Mouse (Mus musculus): ENCODE measurements around the gene Lrp8. TPM values are rescaled to one million over a fixed set of nuclear protein-coding genes. Genes with fewer than 3 reads are reported as not detected.

The Lrp8 gene
- total RNA-seq, 2 experiments from 2014 or later, result 0.75 to 1.6 TPM

GRCm38 (mm10) chr4:107836758-107837157 is 34.7 kb downstream of the Lrp8 start:
- intact Hi-C loops (cut with DNase I), result no loop called here
- no peak for DNase-seq (ENCODE audit: low spot score)

GRCm38 (mm10) chr4:107837910-107838309 is 35.8 kb downstream of the Lrp8 start:
- no peak for DNase-seq (ENCODE audit: low spot score)
- intact Hi-C loops (cut with DNase I), result no loop called here

GRCm38 (mm10) chr4:107843687-107844086 is 41.6 kb downstream of the Lrp8 start:
- no peak for DNase-seq (ENCODE audit: low spot score)
- intact Hi-C loops (cut with DNase I), result loop anchor here (10.0 kb wide), 1 partner anchor 419 kb away; no protein-coding TSS in a partner anchor

- DNase-seq (ENCODE audit: low spot score), result no peak
- intact Hi-C loops (cut with DNase I), result loop anchor here (1.0 to 10.0 kb wide), 2 partner anchors 107 to 420 kb away; no protein-coding TSS in a partner anchor
Measured at GRCm38 (mm10) chr4:107844971-107845370, 42.9 kb downstream of the Lrp8 start.

- intact Hi-C loops (cut with DNase I), result loop anchor here (10.0 kb wide), 1 partner anchor 422 kb away; no protein-coding TSS in a partner anchor
- no peak for DNase-seq (ENCODE audit: low spot score)
Measured at GRCm38 (mm10) chr4:107846795-107847194, 44.7 kb downstream of the Lrp8 start.

- no peak for DNase-seq (ENCODE audit: low spot score)
- intact Hi-C loops (cut with DNase I), result loop anchor here (10.0 kb wide), 1 partner anchor 424 kb away; no protein-coding TSS in a partner anchor
Measured at GRCm38 (mm10) chr4:107848546-107848945, 46.5 kb downstream of the Lrp8 start.

GRCm38 (mm10) chr4:107849621-107850020 is 47.6 kb downstream of the Lrp8 start:
- intact Hi-C loops (cut with DNase I), result loop anchor here (10.0 kb wide), 1 partner anchor 425 kb away; no protein-coding TSS in a partner anchor
- no peak for DNase-seq (ENCODE audit: low spot score)

- intact Hi-C loops (cut with DNase I), result no loop called here
- no peak for DNase-seq (ENCODE audit: low spot score)
Measured at GRCm38 (mm10) chr4:107850091-107850490, 48.0 kb downstream of the Lrp8 start.

- no peak for DNase-seq (ENCODE audit: low spot score)
- intact Hi-C loops (cut with DNase I), result no loop called here
Measured at GRCm38 (mm10) chr4:107853333-107853732, 51.3 kb downstream of the Lrp8 start.

GRCm38 (mm10) chr4:107853836-107854235 is 51.8 kb downstream of the Lrp8 start:
- no peak for DNase-seq (ENCODE audit: low spot score)
- intact Hi-C loops (cut with DNase I), result no loop called here

GRCm38 (mm10) chr4:107856958-107857686 is 55.1 kb downstream of the Lrp8 start:
- no peak for DNase-seq (ENCODE audit: low spot score)
- intact Hi-C loops (cut with DNase I), result no loop called here

- intact Hi-C loops (cut with DNase I), result no loop called here
- no peak for DNase-seq (ENCODE audit: low spot score)
Measured at GRCm38 (mm10) chr4:107858995-107859394, 56.9 kb downstream of the Lrp8 start.

- DNase-seq (ENCODE audit: low spot score), result no peak
- intact Hi-C loops (cut with DNase I), result no loop called here
Measured at GRCm38 (mm10) chr4:107864866-107865265, 62.8 kb downstream of the Lrp8 start.

GRCm38 (mm10) chr4:107879254-107880050 is 77.4 kb downstream of the Lrp8 start, which contains the start of gene Magoh:
TSS of gene Magoh (plus strand) at chr4:107879755.
- peak; percentile 89 for DNase-seq (ENCODE audit: low spot score)
- intact Hi-C loops (cut with DNase I), result no loop called here

- DNase-seq (ENCODE audit: low spot score), result no peak
- intact Hi-C loops (cut with DNase I), result no loop called here
Measured at GRCm38 (mm10) chr4:107881631-107882030, 79.6 kb downstream of the Lrp8 start.

- intact Hi-C loops (cut with DNase I), result no loop called here
- DNase-seq (ENCODE audit: low spot score), result no peak
Measured at GRCm38 (mm10) chr4:107886371-107886770, 84.3 kb downstream of the Lrp8 start.

GRCm38 (mm10) chr4:107889385-107889730 is 87.3 kb downstream of the Lrp8 start:
- no peak for DNase-seq (ENCODE audit: low spot score)
- intact Hi-C loops (cut with DNase I), result no loop called here

GRCm38 (mm10) chr4:107889731-107890432 is 87.8 kb downstream of the Lrp8 start, which contains the start of gene 0610037L13Rik:
TSS of gene 0610037L13Rik (plus strand) at chr4:107889813.
- intact Hi-C loops (cut with DNase I), result loop anchor here (2.0 kb wide), 1 partner anchor 33 kb away; the partner anchor contains the start of gene Cpt2
- DNase-seq (ENCODE audit: low spot score), result peak; percentile 85

GRCm38 (mm10) chr4:107892663-107893062 is 90.6 kb downstream of the Lrp8 start:
- no peak for DNase-seq (ENCODE audit: low spot score)
- intact Hi-C loops (cut with DNase I), result no loop called here
